Mouse (Mus musculus) 3134 (cell line): ENCODE data around the gene Snx8.
A peak's percentile ranks its signal among the peaks of the same experiment; 100 is the strongest.
"Not testable (repeated sequence)": the region's sequence is repeated elsewhere in the genome, so short reads cannot be mapped to it uniquely, and the experiment has no call there.

Experiments
- DNase-seq: peaks from one replicate; pipeline ENCODE4 v3.0.0-alpha.2; 2011; ENCODE audit warnings: low spot score; ENCODE audit not compliant: insufficient read length; ENCODE audit errors: extremely low read depth

The Snx8 gene

DNA sequence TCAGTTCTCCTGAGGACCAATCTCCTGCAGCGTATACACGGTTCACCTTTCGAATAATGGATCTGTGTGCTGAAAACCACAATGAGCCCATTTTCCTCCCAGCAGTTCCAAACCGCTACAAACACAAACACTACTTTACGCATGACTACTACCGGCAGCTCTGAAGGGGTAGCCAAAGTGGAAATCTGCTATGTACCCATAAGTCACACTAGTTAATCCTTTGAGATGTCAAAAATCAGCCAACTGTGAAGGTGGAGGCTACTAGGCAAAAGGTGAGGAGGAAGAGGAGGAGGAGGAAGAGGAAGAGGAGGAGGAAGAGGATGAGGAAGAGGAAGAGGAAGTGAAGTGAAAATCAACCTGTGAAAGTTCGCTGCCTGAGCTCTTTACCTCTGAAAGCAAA is 1.8 kb downstream of the Snx8 start:
- DNase-seq: no peak

DNA sequence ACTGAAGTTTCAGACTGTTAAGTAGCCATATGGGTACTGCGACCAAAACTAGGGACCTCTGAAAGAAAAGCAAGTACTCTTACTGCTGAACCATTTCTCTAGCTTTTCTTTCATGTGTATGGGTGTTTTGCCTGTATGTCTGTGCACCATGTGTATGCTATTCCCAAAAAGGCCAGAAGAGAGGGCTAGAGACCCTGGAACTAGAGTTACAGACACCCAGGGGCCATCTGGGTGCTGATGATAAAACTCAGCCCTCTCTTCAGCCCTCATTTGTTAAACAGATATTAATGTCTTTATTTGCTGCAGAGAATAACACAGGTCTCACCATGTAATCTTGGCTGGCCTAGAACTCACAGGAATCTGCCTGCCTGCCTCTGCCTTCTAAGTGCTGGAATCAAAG is 4.6 kb downstream of the Snx8 start:
- no peak for DNase-seq

DNA sequence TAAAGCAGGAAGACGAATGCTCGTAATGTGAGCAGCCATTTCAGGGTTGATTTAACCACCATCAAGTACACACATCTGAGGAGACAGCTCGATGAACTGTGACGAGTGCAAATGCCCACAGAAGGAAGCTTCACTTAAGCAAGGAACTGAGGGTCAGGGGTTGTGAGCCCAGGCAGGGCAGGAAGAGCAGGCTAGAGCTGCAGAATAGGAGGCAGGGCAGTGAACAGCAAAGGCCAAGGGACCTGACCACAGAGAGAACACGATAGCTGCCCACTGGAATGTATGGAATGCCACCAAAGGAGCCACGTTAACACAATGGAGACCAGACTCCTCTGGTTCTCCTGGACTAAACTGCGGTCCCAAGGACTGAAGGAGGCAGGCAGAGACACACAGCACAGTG is 5.5 kb downstream of the Snx8 start:
- peak; percentile 77 for DNase-seq

DNA sequence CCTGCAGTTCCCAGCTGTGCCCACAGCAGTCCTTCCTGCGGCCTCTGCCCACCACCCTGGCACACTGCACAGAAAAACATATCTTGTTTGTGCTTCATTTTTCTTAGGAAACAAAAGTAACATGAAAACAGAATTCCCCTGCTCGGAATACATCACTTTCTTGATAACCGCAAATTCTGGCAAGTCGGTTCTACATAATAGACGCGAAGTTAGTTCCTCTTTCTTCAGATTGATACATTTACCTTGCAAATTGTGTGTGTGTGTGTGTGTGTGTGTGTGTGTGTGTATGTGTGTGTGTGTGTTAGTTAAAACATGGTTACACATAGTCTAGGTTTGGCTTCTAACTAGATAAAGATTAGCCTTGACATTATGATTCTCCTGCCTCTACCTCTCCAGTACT is 6.4 kb downstream of the Snx8 start:
- no peak for DNase-seq

DNA sequence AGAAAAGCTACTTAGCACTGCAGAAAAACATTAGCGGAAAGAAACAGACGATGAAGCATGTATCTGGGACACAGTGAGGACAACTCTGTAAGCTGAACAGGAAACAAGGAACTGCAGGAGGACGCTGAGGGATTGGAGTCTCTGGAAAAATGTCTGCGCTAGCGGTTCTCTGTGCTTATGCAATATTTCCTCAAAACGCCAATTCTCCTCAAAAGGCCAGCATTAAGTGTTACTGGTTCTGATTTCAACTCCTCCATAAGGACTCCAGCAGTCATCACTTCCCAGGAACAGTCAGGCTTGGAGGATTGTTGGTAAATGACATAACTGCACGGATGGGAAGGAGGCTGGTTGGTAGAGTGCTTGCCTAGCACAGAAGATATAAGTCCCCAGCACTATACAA is 7.9 kb downstream of the Snx8 start:
- no peak for DNase-seq

DNA sequence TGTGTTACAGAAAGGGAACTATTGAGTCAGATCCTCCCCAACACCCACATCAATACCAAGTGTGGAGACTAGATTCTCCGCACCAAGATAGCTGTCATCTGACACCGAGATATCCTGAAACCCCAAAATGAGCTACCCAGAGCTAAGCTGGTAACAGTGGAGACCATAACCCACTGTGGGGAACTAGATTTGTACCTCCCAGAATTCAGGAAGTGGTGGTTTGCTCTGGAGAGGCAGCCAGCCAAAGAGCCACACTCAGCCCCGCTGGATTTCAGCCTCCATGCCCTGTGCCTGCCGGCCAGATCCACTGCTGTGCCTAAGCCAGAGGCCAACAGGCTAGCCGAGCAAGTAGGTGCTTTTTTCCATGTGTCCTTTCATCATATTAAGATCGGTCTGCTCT is 9.8 kb downstream of the Snx8 start:
- DNase-seq: no peak

DNA sequence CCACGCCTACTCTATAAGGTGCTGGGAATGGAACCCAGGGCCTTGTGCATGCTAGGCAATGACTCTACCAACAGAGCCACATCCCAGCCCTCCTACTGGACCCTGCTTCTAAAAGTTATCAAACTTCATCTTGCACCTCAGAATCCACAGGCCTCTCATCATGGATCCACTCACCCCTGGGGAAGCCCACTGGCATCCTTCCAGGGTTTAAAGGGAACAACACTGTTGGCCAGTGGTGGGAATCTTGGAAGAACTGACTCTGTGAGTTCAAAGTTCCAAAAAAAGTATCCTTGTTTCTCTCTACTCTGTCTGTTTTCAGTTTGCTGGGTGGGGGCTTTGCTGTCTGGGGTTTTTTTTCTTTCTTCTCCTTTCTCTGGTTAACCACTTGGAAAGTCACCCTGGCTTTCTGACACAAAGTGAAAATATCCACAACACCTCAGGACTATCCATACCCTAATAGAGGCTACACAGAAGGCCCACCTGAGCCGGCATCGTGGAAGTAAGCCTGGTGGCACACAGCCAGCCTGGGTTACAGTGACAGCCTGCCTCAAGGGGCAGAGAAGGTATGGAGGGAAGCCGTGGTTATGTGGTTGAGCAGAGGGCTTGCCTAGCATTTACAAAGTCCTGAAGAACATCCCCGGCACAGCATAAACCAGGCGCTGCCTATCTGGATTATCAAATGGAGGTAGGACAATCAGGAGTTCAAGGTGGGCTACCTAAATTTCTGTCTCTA is 10.8 kb downstream of the Snx8 start:
- no peak for DNase-seq

DNA sequence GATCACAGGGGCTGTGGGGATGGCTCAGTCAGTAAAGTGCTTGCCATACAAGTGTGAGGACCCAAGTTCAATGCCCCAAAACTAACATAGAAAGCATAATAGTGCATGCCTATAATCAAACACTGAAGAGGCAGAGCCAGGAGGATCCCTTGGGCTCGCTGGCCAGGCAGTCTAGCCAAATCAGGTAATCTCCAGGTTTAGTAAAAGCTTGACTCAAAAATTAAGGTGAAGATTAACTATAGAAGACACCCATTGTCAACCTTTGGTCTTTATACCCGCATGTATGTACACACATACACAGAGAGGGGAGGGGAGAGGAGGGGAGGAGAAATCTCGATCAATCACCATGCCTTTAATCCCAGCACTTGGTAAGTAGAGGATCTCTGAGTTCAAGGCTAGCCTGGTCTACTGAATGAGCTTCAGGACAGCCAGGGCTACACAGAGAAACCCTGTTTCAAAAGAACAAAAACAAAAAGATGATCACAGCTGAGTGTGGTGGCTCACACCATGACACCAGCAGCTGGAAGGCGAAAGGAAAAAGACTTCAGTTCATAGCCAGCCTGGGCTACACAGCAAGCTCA is 13.7 kb downstream of the Snx8 start:
- no peak for DNase-seq

DNA sequence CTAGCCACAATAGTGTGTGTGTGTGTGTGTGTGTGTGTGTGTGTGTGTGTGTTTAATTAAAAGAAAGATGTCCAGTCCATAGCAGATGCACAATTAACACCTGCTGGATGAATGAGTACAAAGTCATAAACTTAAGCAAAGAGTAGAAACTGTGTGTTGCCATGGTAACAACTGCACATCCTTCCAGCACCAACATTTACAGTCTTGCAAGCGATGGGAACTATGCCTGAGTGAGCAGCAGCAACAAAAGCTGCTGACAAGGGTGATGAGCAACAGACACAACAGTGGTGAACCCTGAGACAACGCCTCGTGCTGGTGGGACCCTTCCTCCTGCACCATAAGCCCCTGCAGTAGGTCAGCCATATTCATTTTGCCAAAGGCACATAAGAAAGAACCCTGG is 14.8 kb downstream of the Snx8 start:
- DNase-seq: no peak

DNA sequence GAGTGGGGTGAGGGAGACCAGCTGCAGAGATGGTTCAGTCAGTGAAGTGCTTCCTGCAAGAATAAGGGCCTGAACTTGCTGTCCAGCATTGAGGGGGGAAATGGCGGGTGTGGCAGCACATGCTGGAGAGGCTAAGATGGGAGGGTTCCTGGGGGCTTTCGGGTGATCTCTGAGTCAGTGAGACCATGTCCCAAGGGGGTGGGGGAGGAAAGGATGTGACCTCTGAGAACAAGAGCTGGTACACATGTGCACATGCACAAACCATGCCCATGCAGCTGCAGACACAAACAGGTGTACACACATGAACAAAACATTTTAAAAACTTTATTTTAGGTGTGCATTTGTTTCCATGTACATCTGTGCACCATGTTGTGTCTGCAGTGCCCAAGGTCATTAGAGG is 15.4 kb downstream of the Snx8 start:
- no peak for DNase-seq

DNA sequence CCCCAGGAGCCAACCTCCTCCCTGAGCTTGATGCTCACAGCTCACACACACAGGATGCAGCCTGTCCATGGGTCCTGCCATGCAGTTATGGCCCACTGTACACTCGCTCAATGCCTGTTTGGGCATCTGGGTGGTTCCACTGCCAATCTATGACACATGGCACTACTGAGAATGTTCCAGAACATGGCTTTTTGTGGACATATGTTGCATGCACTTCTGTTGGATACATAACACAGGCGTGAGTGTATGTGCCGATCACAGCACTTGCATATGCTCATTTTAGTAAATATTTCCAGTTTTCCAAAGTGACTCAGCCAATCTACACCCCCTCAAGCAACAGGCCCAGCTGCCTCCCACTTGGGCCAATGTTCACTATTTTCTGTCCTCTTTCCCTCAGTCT is 17.4 kb downstream of the Snx8 start:
- DNase-seq: no peak

DNA sequence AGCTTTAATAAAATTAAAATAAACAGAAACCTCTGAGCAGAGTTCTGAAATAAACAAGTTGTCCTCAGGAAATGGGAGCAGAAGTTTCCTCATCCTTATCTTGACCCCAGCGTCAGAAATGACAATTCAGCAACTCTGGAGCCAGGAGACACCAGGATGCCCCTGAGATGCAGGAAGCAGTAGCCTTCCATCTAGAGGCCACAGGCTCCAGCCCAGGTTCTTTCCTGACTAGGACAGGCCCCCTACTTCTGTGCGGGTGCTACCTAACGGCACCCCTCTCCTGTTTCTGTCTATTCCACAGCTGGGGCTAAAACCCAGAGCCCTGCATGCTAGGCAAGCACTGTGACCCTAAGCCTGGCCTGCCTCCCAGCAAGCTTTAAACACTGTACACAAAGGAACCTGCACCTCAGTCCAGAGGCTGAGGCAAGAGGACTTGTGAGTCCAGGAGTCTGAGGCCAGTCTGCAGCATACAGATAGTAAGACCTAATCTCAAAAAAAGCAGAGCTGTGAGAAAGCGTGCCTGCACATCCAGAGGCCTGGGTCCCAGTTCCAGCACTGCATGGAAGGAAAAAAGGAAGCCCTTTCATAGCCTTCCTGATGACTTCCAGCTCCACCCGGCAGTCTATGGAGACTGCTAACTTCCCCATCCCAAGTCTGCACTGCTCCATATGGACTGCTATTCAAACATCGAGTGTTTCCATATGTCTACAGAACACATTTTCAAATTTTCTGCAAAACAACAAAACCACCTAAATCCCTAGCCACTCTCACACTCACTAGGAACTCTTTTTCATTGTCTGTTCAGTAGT is 18.4 kb downstream of the Snx8 start:
- no peak for DNase-seq

DNA sequence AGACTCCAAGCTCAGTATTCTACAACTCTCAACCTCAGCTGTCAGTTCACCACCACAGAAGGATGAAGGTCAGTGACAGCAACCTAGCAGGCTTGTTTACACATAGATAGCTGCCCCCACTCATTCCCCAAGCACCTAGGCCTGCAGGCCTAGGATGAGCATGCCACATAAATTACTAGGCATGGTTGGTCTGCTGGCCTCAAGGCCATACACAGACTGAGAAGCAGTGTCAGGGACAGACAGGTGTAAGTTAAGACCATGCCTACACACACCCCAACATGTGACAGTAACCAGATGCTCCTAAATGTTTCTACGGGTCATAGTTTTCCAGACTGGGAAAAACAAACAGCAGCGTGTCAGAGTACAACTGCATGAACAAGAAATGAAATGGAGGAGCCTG is 19.6 kb downstream of the Snx8 start:
- DNase-seq: no peak

DNA sequence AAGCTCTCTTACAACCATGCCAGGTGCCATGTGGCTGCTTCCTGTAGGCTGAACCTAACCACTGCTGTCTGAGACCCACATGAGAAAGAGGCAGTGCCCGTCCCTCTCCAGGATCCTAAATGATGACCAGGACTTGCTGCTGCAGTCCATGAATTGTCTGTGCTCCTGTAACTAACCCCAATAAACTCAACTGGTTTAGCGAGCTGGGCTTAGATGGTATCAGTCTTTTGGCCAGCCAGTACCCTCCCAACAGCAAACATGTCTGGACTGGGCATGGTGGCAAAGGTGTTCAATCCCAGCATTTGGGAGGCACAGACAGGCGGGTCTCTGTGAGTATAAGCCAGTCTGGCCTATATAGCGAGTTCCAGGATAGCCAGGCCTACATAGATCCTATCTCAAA is 20.1 kb downstream of the Snx8 start:
- no peak for DNase-seq

DNA sequence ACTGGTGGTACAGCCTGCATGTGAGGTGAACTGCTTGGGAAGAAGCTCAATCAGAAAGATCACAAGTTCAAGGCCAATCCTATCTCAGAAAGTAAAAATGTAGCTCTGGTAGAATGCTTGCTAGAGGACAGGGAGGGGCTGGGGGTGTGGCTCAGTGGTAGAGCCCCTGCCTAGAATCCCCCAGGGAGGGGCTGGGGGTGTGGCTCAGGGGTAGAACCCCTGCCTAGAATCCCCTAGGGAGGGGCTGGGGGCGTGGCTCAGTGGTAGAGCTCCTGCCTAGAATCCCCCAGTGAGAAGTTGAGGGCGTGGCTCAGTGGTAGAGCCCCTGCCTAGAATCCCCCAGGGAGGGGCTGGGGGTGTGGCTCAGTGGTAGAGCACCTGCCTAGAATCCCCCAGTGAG is 20.9 kb downstream of the Snx8 start:
- DNase-seq: not testable (repeated sequence)

DNA sequence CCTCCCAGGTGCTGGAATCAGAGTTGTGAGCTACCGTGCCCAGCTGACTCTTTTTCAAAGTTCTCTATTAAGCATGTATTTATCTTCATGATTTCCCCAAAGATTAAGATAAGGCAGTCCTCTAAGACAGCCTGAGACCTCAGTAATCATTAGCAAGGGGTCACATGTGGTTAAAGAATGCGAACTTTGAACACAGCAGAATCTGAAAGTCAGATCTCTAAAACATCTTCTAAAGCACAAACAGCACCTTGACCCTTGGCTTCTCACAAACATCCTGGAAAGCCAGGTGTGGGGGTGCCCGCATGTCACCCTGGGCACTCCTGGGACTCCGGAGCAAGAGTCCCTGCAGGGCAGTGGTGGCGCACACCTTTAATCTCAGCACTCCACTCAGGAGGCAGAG is 24.6 kb downstream of the Snx8 start:
- DNase-seq: no peak

DNA sequence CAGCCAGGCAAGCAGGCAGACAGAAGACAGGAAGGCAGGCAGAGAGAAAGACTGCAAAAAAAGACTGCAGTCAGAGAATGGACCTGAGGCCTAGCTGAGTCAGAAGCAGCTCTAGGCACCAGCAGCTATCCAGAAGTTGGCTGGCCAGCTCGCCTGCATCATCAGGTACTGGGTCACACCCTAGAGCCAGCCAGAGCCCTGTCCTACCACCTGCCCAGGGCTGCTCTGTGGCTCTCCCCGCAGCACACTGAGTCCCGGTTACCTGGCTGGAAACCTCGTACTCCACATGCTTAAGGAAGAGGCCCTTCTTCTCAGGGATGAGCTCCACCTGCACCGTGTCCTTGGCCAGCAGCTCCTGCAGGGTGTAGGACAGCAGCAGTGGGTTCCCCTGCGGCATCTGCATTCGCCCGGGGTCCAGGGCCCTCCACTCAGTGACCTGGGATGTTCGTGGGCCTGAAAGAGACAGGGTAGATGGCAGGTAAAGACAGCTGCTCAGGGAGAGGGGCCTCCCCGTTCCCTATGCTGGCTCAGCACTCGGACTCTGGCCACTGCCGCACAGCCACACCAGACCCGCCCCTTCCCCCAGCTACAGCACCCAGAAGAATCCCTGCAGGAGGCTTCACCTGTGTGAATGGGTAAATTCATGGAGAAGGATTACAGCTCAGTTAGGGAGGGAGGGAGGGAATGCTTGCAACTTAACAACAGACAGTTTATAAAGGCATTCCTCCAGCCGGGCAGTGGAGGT is 29.0 kb downstream of the Snx8 start:
- no peak for DNase-seq

DNA sequence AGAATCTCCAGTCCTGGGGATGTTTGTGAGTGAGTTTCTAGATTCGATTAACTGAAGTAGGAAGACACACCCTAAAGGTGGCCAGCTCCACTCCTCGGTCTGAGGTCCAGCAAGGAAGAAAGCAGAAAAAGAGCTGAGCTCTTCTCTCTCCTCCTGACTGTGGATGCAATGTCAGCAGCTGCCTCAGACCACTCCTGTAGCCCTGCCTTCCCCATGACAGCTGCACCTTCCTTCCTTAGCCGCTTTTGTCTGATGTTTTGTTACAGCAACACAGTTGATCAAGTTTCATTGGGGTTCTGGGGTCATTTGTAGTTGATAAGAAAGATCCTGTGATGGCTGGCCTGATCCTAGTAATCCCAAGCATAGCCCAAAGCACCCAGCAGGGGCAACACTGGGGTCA is 31.6 kb downstream of the Snx8 start:
- DNase-seq: no peak

DNA sequence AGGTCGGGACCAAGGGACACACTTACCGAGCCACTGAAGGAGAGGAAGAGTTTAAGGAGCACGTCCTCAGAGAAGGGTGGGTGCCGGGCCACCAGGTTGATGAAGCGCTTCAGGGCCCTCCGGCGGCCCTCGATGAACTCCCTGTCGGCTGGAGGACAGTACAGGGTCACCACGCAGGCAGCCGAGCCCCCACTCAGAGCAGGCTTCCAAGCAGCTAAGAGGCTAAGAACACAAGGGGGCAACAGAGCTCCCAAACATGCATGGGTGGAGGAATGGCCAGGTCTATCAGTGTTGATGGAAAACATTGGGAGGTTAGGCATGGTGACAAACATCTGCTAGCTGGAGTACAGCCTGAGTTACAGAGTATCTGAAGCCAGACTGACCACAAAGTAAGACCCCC is 33.1 kb downstream of the Snx8 start:
- no peak for DNase-seq

DNA sequence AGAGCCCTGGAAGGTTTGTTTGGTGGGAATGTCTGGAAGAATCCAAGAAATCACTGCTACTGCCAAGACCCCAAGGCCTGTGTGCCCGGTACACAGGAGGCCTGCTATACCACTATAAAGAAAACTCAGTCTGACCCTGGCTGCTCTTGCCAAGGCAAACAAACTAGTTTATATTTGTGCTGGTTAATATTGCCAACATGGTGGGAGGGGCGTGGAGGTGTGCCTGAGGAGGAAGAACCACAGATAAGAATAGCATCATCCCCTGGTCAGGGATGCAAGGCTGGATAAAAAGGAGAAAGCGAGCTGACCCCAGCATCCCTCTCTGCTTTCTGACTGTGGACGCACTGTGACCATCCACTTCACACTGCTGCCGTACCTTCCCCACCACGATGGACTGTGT is 36.7 kb downstream of the Snx8 start:
- DNase-seq: no peak

DNA sequence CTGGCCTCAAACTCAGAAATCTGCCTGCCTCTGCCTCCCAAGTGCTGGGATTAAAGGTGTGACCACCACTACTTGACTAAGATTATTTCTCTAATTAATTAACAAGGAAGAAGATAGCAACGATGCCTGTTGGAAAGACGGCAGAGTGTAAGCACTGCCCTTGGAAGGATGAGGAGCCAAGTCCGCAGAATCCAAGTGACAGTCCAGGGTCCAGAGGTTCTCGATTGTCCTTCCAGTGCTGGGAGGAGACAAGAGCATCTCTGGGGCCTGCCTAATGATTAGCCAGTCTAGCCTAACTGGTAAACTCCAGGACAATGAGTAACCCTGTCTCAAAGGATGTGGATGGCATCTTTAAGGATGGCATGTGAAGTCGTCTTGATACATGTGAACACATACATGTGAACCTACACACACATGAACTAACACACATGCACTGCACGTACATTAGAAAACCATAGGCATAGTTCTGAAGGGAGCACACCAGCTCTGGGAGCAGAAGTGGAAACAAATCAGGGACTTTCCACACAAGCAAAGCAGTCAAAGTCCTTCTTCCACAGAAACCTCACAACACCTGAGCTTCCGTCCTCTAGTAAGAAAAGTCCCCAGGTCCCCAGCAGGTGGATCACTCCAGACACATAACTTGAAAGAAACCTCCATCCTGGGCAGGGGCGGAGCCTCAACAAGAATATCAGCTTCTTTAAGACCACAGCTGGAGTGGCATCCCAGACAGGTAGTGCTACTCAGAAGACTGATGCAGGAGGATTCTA is 38.1 kb downstream of the Snx8 start:
- no peak for DNase-seq
